Mouse (Mus musculus): ENCODE measurements around the gene Paxbp1. TPM values are rescaled to one million over a fixed set of nuclear protein-coding genes. Genes with fewer than 3 reads are reported as not detected.
A peak's percentile ranks its signal among the peaks of the same experiment; 100 is the strongest.
"Not testable (repeated sequence)": the region's sequence is repeated elsewhere in the genome, so short reads cannot be mapped to it uniquely, and the experiment has no call there.

Gene Paxbp1
- total RNA-seq (2021): 10 to 100 TPM; 31.9 to 36.7 TPM

GRCm38 (mm10) chr16:91044270-91045182 is at the start of gene Paxbp1:
Gene Paxbp1, minus strand, starts transcription at chr16:91044543.
- DNase-seq: peak; percentile 99

- no peak for DNase-seq
These were observed 42.4 kb upstream of the Paxbp1 start for GRCm38 (mm10) chr16:91086642-91087306.

- DNase-seq: no peak
These were observed 41.0 kb upstream of the Paxbp1 start for GRCm38 (mm10) chr16:91085239-91085825.

GRCm38 (mm10) chr16:91084307-91085238 is 40.2 kb upstream of the Paxbp1 start:
- DNase-seq: peak; percentile 56

- no peak for DNase-seq
These were observed 38.8 kb upstream of the Paxbp1 start for GRCm38 (mm10) chr16:91083002-91083646.

GRCm38 (mm10) chr16:91081508-91081907 is 37.2 kb upstream of the Paxbp1 start:
- DNase-seq: peak; percentile 82

GRCm38 (mm10) chr16:91076180-91076579 is 31.8 kb upstream of the Paxbp1 start:
- DNase-seq: no peak

GRCm38 (mm10) chr16:91075423-91075822 is 31.1 kb upstream of the Paxbp1 start:
- not testable (repeated sequence) for DNase-seq

GRCm38 (mm10) chr16:91073163-91073892 is 29.0 kb upstream of the Paxbp1 start:
- DNase-seq: peak; percentile 95

GRCm38 (mm10) chr16:91072256-91072655 is 27.9 kb upstream of the Paxbp1 start:
- no peak for DNase-seq

GRCm38 (mm10) chr16:91068969-91069368 is 24.6 kb upstream of the Paxbp1 start:
- DNase-seq: peak; percentile 57

GRCm38 (mm10) chr16:91067122-91067521 is 22.8 kb upstream of the Paxbp1 start:
- DNase-seq: no peak

- no peak for DNase-seq
These were observed 20.4 kb upstream of the Paxbp1 start for GRCm38 (mm10) chr16:91064583-91065365.

- no peak for DNase-seq
These were observed 19.4 kb upstream of the Paxbp1 start for GRCm38 (mm10) chr16:91063786-91064185.

GRCm38 (mm10) chr16:91061531-91062318 is 17.4 kb upstream of the Paxbp1 start:
- DNase-seq: no peak

GRCm38 (mm10) chr16:91057741-91058140 is 13.4 kb upstream of the Paxbp1 start:
- DNase-seq: no peak

GRCm38 (mm10) chr16:91057261-91057660 is 12.9 kb upstream of the Paxbp1 start:
- no peak for DNase-seq

GRCm38 (mm10) chr16:91056043-91056821 is 11.9 kb upstream of the Paxbp1 start:
- no peak for DNase-seq

Data from heart, postnatal 4 days (tissue).